Mouse (Mus musculus): Measurements from ENCODE around the gene Tbc1d5.

- no peak for TF ChIP-seq CTCF (IDR thresholded peaks at IDR 0.05; ENCODE audit: control insufficient read depth, insufficient read depth, insufficient read length)
- no peak for TF ChIP-seq USF1 (IDR thresholded peaks at IDR 0.05; ENCODE audit: low read depth)
- TF ChIP-seq MAX (IDR thresholded peaks at IDR 0.05), result no peak
- no peak for TF ChIP-seq CEBPB (IDR thresholded peaks at IDR 0.05; ENCODE audit: low read depth)
- TF ChIP-seq MYOG (IDR thresholded peaks at IDR 0.05; ENCODE audit: control insufficient read depth, extremely low read depth, insufficient read length), result no peak
- no peak for TF ChIP-seq MYOD1 (IDR thresholded peaks at IDR 0.05; ENCODE audit: control insufficient read depth, insufficient read length, low read depth)
- TF ChIP-seq FOSL1 (IDR thresholded peaks at IDR 0.05; ENCODE audit: insufficient read depth, low read length, poor library complexity, severe bottlenecking), result no peak
Measured at GRCm38 (mm10) chr17:51182715-51183114, 3.6 kb upstream of the Tbc1d5 start.
